Mouse (Mus musculus): Measurements from ENCODE around the gene Ccdc151.

DNA sequence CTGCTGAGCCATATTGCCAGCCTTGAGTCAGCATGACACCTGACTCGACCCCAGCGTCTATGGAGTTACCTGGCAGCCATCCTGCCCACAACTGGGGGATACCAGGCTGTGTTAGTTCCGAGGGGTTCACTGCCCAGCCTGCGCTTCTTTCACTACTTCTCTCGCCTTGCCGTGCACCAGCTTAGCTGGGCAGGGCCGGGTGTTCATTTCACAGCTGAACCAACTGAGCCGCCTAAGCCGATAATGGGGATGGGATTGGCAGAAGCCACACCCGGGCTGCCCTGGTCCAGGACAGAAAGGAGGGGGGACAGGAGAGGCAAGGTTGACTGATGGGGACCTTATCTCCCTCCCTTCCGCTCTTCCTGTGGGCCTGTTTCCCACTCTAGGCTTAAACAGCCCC is 46.9 kb upstream of the Ccdc151 start:
- TF ChIP-seq TAL1 (IDR thresholded peaks at IDR 0.05; ENCODE audit: low read length) = no peak
- no peak for TF ChIP-seq GATA1 (IDR thresholded peaks at IDR 0.05; ENCODE audit: low read length)

Data from erythroblast, embryonic 14.5 days (primary cell).